Mouse (Mus musculus) hindbrain, embryonic 12.5 days (tissue): ENCODE results near the gene Pbrm1. TPM values are rescaled to one million over a fixed set of nuclear protein-coding genes. Genes with fewer than 3 reads are reported as not detected.

ENCODE experiments used
- ATAC-seq: fragments of 200-750 bp; cut with Nextera tagmentation; 2 replicates; pipeline ENCODE4 v1.8.0; 2017; ENCODE audit warnings: moderate TSS enrichment; ENCODE audit not compliant: low FRiP score
- H3K27ac ChIP-seq: fragments of 300-500 bp; sonication (generic); 2 replicates; pipeline ENCODE4 v1.5.1; 2016; ENCODE audit warnings: mild to moderate bottlenecking
- H3K27me3 ChIP-seq: fragments of 300-500 bp; sonication (generic); 2 replicates; pipeline ENCODE4 v1.6.1; 2016; ENCODE audit warnings: mild to moderate bottlenecking
- H3K36me3 ChIP-seq: fragments of 300-500 bp; sonication (generic); 2 replicates; pipeline ENCODE4 v1.6.1; 2016; ENCODE audit warnings: mild to moderate bottlenecking
- H3K4me1 ChIP-seq: fragments of 300-500 bp; sonication (generic); 2 replicates; pipeline ENCODE4 v1.6.1; 2016
- H3K4me2 ChIP-seq: fragments of 300-500 bp; sonication (generic); replicated peaks from 2 replicates; pipeline ENCODE4 v1.6.1; 2016; ENCODE audit warnings: mild to moderate bottlenecking
- H3K4me3 ChIP-seq: fragments of 300-500 bp; sonication (generic); 2 replicates; pipeline ENCODE4 v1.5.1; 2016; ENCODE audit warnings: mild to moderate bottlenecking
- H3K9ac ChIP-seq: fragments of 300-500 bp; sonication (generic); 2 replicates; pipeline ENCODE4 v1.6.1; 2016; ENCODE audit warnings: mild to moderate bottlenecking, moderate library complexity
- H3K9me3 ChIP-seq: fragments of 300-500 bp; sonication (generic); replicated peaks from 2 replicates; pipeline ENCODE4 v1.6.1; 2016; ENCODE audit warnings: mild to moderate bottlenecking
- WGBS: fragments of 180-500 bp; shearing (Covaris S2); methylation state at CpG from one replicate; pipeline ENCODE4 v1.1.7; 2016; 5-methylcytosine and 5-hydroxymethylcytosine counted together
- polyA plus RNA-seq: library from polyadenylated mRNA; unstranded; fragments of >200 nt; fragmentation: Nextera tagmentation; extraction: Ambion mirVana; gene quantifications from 2 replicates; pipeline ENCODE4 v1.2.1, GENCODE M21; 2016

The Pbrm1 gene
- polyA plus RNA-seq, 1 experiment from 2014 or later, result 191 TPM

DNA sequence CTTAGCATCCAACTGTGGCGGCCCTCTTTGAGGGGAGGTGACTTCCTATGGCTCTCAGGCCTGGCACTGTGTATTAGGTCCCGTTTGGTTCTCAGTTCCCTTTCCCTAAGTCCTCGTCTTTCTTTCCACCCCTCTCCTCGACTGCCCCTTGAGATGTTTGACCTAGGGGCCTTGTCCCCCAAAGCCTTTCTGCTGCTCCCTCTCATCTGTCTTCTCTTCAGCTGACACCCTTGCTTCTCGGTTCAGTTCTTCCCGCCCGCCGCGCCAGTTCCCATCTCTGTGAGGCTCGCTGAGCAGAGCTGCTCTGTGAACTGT is 118.3 kb downstream of the Pbrm1 start:
- ATAC-seq, result no peak
- 85% methylated on average over 10 of the region's 10 CpGs for WGBS
- H3K36me3 ChIP-seq, result peaks cover 79% of the 10 kb centered on the region
- H3K9me3 ChIP-seq, result no peaks in the 10 kb centered on the region
- peaks cover 22% of the 10 kb centered on the region for H3K4me1 ChIP-seq
- no peak overlapping the region for H3K4me2 ChIP-seq
- no peak overlapping the region for H3K4me3 ChIP-seq
- H3K27me3 ChIP-seq, result no peaks in the 10 kb centered on the region
- no peak overlapping the region for H3K27ac ChIP-seq
- no peak overlapping the region for H3K9ac ChIP-seq

DNA sequence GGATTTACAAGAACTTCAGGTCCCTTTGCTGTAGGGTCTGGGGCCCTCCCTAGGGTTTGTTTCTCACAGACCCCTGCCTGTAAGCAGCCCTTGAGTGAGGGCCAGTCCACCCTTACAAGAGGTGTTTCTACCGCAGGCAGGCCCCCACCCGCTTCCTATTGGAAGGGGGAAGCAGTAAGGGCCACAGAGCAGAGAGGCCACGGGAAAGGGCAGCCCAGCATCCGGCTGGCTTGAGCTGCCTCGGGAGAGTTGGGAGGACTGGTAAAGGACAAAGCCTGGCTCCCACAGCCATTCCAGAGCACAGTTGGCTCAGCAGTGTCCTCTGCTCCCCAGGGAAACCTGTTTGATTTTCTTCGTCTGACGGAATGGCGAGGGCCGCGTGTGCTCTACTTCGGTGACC is 118.9 kb downstream of the Pbrm1 start:
- 77% methylated on average over 11 of the region's 11 CpGs for WGBS
- no peak overlapping the region for H3K4me3 ChIP-seq
- H3K4me2 ChIP-seq, result no peak overlapping the region
- peaks cover 16% of the 10 kb centered on the region for H3K4me1 ChIP-seq
- no peaks in the 10 kb centered on the region for H3K9me3 ChIP-seq
- no peak for ATAC-seq
- no peak overlapping the region for H3K9ac ChIP-seq
- H3K27ac ChIP-seq, result no peak overlapping the region
- H3K36me3 ChIP-seq, result peaks cover 82% of the 10 kb centered on the region
- no peaks in the 10 kb centered on the region for H3K27me3 ChIP-seq

DNA sequence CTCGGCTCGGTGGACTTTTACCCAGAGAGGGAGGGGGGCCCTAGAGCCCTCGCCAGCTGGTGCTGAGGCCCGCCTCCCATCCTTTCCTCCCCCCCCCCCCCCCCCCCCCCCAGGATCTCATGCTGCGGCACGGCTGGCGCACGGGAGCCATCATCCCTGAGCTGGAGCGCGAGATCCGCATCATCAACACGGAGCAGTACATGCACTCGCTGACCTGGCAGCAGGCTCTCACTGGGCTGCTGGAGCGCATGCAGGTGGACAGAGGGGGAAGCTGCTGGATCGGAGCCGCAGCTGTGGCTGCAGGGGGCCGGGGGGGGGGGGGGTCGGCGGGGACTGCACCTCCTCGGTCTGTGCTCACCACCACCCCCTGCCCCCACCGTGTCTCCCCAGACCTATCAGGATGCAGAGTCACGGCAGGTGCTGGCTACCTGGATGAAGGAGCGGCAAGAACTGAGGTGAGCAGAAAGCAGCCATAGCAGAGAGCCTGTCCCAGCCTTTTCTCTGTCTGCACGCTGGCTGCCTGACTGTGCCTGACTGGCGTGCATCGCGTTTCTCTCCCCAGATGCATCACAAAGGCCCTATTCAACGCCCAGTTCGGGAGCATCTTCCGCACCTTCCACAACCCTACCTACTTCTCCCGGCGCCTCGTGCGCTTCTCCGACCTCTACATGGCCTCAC is 119.4 kb downstream of the Pbrm1 start:
- peaks cover 87% of the 10 kb centered on the region for H3K36me3 ChIP-seq
- no peak overlapping the region for H3K27ac ChIP-seq
- no peak overlapping the region for H3K4me2 ChIP-seq
- peaks cover 11% of the 10 kb centered on the region for H3K4me1 ChIP-seq
- no peak for ATAC-seq
- H3K4me3 ChIP-seq, result no peak overlapping the region
- no peaks in the 10 kb centered on the region for H3K9me3 ChIP-seq
- H3K27me3 ChIP-seq, result no peaks in the 10 kb centered on the region
- WGBS, result 87% methylated on average over 20 of the region's 35 CpGs
- H3K9ac ChIP-seq, result no peak overlapping the region

DNA sequence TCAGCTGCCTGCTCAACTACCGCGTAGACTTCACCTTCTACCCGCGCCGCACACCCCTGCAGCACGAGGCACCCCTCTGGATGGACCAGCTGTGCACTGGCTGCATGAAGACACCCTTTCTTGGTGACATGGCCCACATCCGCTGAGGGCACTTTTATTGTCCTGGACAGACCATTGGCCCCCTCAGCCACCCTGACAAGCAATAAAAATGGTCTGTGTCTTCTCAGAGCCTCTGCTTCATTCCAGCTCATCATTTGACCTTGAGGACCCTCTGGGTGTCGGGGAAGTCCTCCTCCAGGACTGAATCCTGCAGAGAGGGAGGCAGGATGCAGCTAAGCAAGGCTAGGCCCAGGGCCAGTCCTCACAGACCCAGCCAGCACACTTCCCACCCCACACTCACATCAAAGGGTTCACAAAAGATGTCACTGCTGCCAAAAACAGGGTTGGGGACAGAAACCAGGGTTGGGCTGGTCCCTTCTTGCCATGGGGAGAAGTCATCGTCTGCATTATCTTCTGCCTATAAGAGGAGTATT is 120.0 kb downstream of the Pbrm1 start:
- Histone ChIP-seq H3K9me3 (no peaks in the 10 kb centered on the region), H3K9ac (no peak overlapping the region), H3K36me3 (peaks cover 89% of the 10 kb centered on the region), H3K27ac (no peak overlapping the region), H3K4me1 (peaks cover 6% of the 10 kb centered on the region; the same call in 1 of the 2 replicates), H3K4me3 (no peak overlapping the region), H3K27me3 (no peaks in the 10 kb centered on the region), H3K4me2 (no peak overlapping the region)
- 95% methylated on average over 9 of the region's 9 CpGs for WGBS
- no peak for ATAC-seq

GRCm38 (mm10) chr14:31139666-31140065 is 120.7 kb downstream of the Pbrm1 start:
- Histone ChIP-seq H3K27me3 (no peaks in the 10 kb centered on the region), H3K36me3 (peaks cover 86% of the 10 kb centered on the region), H3K9me3 (no peaks in the 10 kb centered on the region), H3K9ac (no peak overlapping the region), H3K4me3 (no peak overlapping the region), H3K4me2 (no peak overlapping the region), H3K4me1 (peaks cover 4% of the 10 kb centered on the region; the same call in 1 of the 2 replicates), H3K27ac (no peak overlapping the region)
- WGBS, result 93% methylated on average over 12 of the region's 12 CpGs
- no peak for ATAC-seq

- Histone ChIP-seq H3K4me2 (no peak overlapping the region), H3K9ac (no peak overlapping the region), H3K27me3 (no peaks in the 10 kb centered on the region), H3K36me3 (peaks cover 82% of the 10 kb centered on the region), H3K9me3 (no peaks in the 10 kb centered on the region), H3K4me1 (no peaks in the 10 kb centered on the region), H3K27ac (no peak overlapping the region), H3K4me3 (no peak overlapping the region)
- 90% methylated on average over 15 of the region's 15 CpGs for WGBS
- ATAC-seq, result no peak
These were observed 121.2 kb downstream of the Pbrm1 start for GRCm38 (mm10) chr14:31140141-31140540.

DNA sequence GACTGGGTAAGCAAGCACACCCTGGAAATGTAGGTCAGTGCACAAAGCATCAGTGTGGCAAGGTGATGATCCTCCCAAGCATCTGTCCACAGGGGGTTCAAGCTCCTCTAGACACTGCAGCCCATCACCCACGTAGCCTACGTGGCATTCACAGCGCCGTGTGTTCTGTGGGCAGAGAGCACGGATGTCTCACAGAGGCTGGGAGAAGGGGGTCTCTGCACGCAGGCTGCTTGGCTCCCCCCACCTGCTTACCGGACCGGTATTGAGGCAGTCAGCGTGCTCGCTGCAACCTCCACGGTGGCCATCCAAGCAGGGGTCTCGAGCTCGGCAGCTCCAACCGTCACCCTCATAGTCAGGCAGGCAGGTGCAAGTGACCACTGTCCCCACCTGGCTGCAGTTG is 122.1 kb downstream of the Pbrm1 start:
- Histone ChIP-seq H3K36me3 (peaks cover 73% of the 10 kb centered on the region), H3K27me3 (no peaks in the 10 kb centered on the region), H3K9me3 (no peaks in the 10 kb centered on the region), H3K4me1 (no peaks in the 10 kb centered on the region), H3K27ac (no peak overlapping the region), H3K4me2 (no peak overlapping the region), H3K9ac (no peak overlapping the region), H3K4me3 (no peak overlapping the region)
- 96% methylated on average over 14 of the region's 14 CpGs for WGBS
- no peak for ATAC-seq

GRCm38 (mm10) chr14:31145694-31146093 is 126.8 kb downstream of the Pbrm1 start:
- Histone ChIP-seq H3K9ac (no peak overlapping the region), H3K36me3 (peaks cover 26% of the 10 kb centered on the region), H3K9me3 (no peaks in the 10 kb centered on the region), H3K4me2 (no peak overlapping the region), H3K27me3 (no peaks in the 10 kb centered on the region), H3K4me3 (no peak overlapping the region), H3K27ac (no peak overlapping the region), H3K4me1 (no peaks in the 10 kb centered on the region)
- WGBS, result 93% methylated on average over 11 of the region's 11 CpGs
- ATAC-seq, result no peak

GRCm38 (mm10) chr14:31160196-31161150 is 141.5 kb downstream of the Pbrm1 start:
- ATAC-seq, result no peak
- WGBS, result 75% methylated on average over 27 of the region's 27 CpGs
- no peaks in the 10 kb centered on the region for H3K27me3 ChIP-seq
- H3K9me3 ChIP-seq, result no peaks in the 10 kb centered on the region
- H3K4me1 ChIP-seq, result peaks cover 1% of the 10 kb centered on the region; the same call in 1 of the 2 replicates
- no peak overlapping the region for H3K4me3 ChIP-seq
- H3K4me2 ChIP-seq, result no peak overlapping the region
- no peak overlapping the region for H3K27ac ChIP-seq
- no peak overlapping the region for H3K9ac ChIP-seq
- H3K36me3 ChIP-seq, result no peaks in the 10 kb centered on the region

DNA sequence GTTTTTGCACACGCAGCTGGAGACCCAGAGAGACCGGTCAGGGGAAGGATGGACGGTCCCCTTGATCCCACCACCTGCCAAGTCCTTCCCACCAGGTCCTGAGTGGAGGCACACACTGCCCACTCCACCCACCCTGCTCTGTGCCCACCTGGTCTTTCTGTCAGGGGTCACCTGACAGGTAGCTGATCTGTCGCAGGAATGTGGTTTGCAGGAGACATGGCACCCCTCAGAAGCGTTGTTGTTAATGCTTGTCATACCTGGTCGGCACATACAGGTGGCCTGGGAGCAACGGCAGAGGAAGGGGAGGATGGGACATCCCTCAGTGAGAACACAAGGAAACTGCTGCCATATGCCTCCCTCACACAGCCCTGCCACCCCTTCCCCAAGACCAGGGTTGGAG is 142.3 kb downstream of the Pbrm1 start:
- Histone ChIP-seq H3K4me2 (no peak overlapping the region), H3K4me1 (peaks cover 7% of the 10 kb centered on the region), H3K9me3 (no peaks in the 10 kb centered on the region), H3K27me3 (no peaks in the 10 kb centered on the region), H3K36me3 (no peaks in the 10 kb centered on the region), H3K9ac (no peak overlapping the region), H3K4me3 (no peak overlapping the region), H3K27ac (no peak overlapping the region)
- ATAC-seq, result no peak
- 90% methylated on average over 7 of the region's 7 CpGs for WGBS

DNA sequence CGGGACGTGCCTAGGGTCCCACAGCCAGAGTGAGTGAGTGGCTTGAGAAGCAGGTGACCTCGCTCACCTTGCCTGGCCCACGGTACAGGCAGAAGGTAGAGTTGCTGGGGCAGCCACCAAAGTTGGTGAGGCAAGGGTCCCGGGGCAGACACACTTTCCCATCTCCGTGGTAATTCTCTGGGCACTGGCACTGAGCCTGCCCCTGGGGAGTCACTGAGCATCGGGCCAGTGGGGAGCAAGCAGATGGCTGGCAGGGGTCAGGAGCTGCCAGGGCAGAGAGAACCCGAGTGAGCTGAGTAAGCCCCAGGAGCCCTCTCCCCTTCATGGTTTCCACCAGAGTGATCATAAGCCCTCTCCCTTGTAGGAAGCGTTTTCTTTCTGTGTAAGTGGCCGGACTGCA is 142.7 kb downstream of the Pbrm1 start:
- Histone ChIP-seq H3K4me3 (no peak overlapping the region), H3K9me3 (no peaks in the 10 kb centered on the region), H3K36me3 (no peaks in the 10 kb centered on the region), H3K9ac (no peak overlapping the region), H3K27ac (no peak overlapping the region), H3K4me1 (peaks cover 10% of the 10 kb centered on the region), H3K4me2 (no peak overlapping the region), H3K27me3 (no peaks in the 10 kb centered on the region)
- no peak for ATAC-seq
- 66% methylated on average over 10 of the region's 10 CpGs for WGBS

DNA sequence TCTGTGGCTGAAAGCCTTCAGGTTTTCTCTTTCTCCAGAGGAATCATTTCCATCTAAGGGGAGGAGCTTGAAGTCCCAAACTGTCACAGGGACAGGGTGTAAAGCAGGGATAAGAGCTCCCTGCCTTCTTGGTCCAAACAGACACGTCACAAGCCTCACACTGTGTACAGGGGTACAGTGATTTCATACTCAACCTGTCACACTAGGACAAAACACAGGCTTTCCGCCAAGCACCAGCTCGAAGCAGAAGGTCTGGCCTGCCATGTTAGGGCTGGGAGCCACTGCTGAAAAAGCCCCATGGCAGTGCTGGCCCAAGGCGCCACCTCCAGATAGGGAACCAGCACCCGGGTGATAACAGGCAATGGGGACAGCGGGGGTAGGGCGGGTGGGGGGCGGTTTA is 145.1 kb downstream of the Pbrm1 start:
- Histone ChIP-seq H3K4me1 (peaks cover 10% of the 10 kb centered on the region), H3K4me3 (no peak overlapping the region), H3K9me3 (no peaks in the 10 kb centered on the region), H3K27me3 (no peaks in the 10 kb centered on the region), H3K9ac (no peak overlapping the region), H3K27ac (no peak overlapping the region), H3K4me2 (no peak overlapping the region), H3K36me3 (no peaks in the 10 kb centered on the region)
- no peak for ATAC-seq
- 88% methylated on average over 8 of the region's 8 CpGs for WGBS
